In genomic region chr5:54483916-54484315, GRCm38 (mm10) we compare ENCODE assay signal across 22 mouse cellular contexts.
A peak's percentile ranks its signal among the peaks of the same experiment; 100 is the strongest.
DNase-seq lines count a peak whose midpoint lies in the region; ATAC-seq lines count a peak whose summit lies in the region.
"Had no signal": no experiment of that assay in that cellular context is flagged by ENCODE, and none has a peak within 500 bp of the region (broad histone marks: within the 10 kb centered on the region; RNA-seq: fewer than 3 reads in every experiment).

No protein-coding gene starts in this region.

- no peak for DNase-seq in frontal cortex, postnatal 10 days (ENCODE audit: low spot score in 2 of 2)
- DNase-seq in brain, adult 2 months (ENCODE audit: low read depth, low spot score): peak; percentile 9
- peak; percentile 9 for DNase-seq in telencephalon, adult 2 months (ENCODE audit: low read depth, low spot score)
- DNase-seq: adrenal gland, adult 2 months; adrenal gland, adult 8-10 months; adrenal gland, postnatal 10 days; adrenal gland, postnatal 14 days; adrenal gland, postnatal 25 days; adrenal gland, postnatal 36 days; B cell, adult 2 months; cerebellum, adult 11 months; cerebellum, adult 11-12 months; cerebellum, adult 18-20 months; cerebellum, adult 2 months had no signal

- H3K4me1 ChIP-seq in midbrain, embryonic 15.5 days: no peaks in the 10 kb centered on the region
- H3K4me1 ChIP-seq in neural tube, embryonic 15.5 days: no peaks in the 10 kb centered on the region

- no peak overlapping the region for H3K4me3 ChIP-seq in midbrain, embryonic 15.5 days
- H3K4me3 ChIP-seq in neural tube, embryonic 15.5 days (replicated peaks): no peak overlapping the region

- H3K9me3 ChIP-seq in midbrain, embryonic 15.5 days: no peaks in the 10 kb centered on the region
- no peaks in the 10 kb centered on the region for H3K9me3 ChIP-seq in neural tube, embryonic 15.5 days (replicated peaks)
- H3K9me3 ChIP-seq: G1E had no signal

- no peaks in the 10 kb centered on the region for H3K27me3 ChIP-seq in midbrain, embryonic 15.5 days (replicated peaks)
- no peaks in the 10 kb centered on the region for H3K27me3 ChIP-seq in neural tube, embryonic 15.5 days (replicated peaks)
- H3K27me3 ChIP-seq: CH12.LX had no signal

- no peak overlapping the region for H3K27ac ChIP-seq in midbrain, embryonic 15.5 days
- no peak overlapping the region for H3K27ac ChIP-seq in neural tube, embryonic 15.5 days (replicated peaks)

- no peak overlapping the region for H3K9ac ChIP-seq in midbrain, embryonic 15.5 days
- H3K9ac ChIP-seq in neural tube, embryonic 15.5 days (replicated peaks): no peak overlapping the region

- 98% methylated on average over 1 of the region's 1 CpGs for WGBS in midbrain, embryonic 15.5 days
- WGBS in neural tube, embryonic 15.5 days: 97% methylated on average over 1 of the region's 1 CpGs

- ATAC-seq in frontal cortex, adult (ENCODE audit: low TSS enrichment): peak; percentile 97
- no peak for ATAC-seq in midbrain, embryonic 15.5 days (replicated peaks)
- no peak for ATAC-seq in neural tube, embryonic 15.5 days (ENCODE audit: low FRiP score)
- ATAC-seq: activated CD4-positive, CD25-positive, alpha-beta regulatory T cell, adult 4 months; CD4-positive, CD25-positive, alpha-beta regulatory T cell, adult 4 months; Patski had no signal

- no peaks in the 10 kb centered on the region for H3K36me3 ChIP-seq in midbrain, embryonic 15.5 days (replicated peaks)
- H3K36me3 ChIP-seq in neural tube, embryonic 15.5 days: no peaks in the 10 kb centered on the region
- H3K36me3 ChIP-seq: G1E had no signal

- no peak overlapping the region for H3K4me2 ChIP-seq in midbrain, embryonic 15.5 days
- H3K4me2 ChIP-seq in neural tube, embryonic 15.5 days: no peak overlapping the region

Comparison
In these comparisons a context has a peak if more than half of its experiments do, and no peak if none do; other contexts are left out.
1. DNase-seq: peak in brain, adult 2 months (single experiment) and telencephalon, adult 2 months (single experiment); none in frontal cortex, postnatal 10 days (0 of 2).